Mouse (Mus musculus) T-helper 1 cell (primary cell): Measurements from ENCODE around the gene Rgr.
"Not testable (repeated sequence)": the region's sequence is repeated elsewhere in the genome, so short reads cannot be mapped to it uniquely, and the experiment has no call there.

ENCODE experiments used
- in situ Hi-C: fragments of 300-600 bp; cut with MboI, MseI; formaldehyde crosslinking; loops from one replicate; pipeline ENCODE4 v1.15.1; 2025; ENCODE audit warnings: high pct_unique_total_duplicates

Rgr gene

DNA sequence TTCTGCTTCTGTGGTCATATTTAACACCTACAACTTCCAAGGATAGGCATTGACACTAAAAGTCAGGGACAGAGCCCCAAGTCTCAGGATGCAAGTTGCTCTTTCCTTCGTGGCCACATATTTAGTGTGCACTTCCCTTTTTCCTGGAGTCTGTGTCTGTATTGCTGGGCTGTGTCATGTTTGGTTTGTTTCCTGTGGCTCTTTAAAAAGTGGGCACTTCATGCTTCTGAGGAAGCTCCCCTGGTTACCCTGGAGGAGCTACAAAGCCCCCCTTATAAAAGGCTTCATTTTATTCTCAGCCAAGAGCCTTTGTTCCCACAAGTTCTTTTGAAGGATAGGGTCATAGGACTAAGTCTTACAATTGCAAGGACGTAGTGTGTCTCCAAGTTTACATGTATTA is 45.9 kb downstream of the Rgr start:
- in situ Hi-C loops = no loop called here

- in situ Hi-C loops = not testable (repeated sequence)
Observed at GRCm38 (mm10) chr14:37000780-37001179, 48.0 kb downstream of the Rgr start.

GRCm38 (mm10) chr14:36989784-36990183 is 59.0 kb downstream of the Rgr start:
- in situ Hi-C loops = no loop called here

DNA sequence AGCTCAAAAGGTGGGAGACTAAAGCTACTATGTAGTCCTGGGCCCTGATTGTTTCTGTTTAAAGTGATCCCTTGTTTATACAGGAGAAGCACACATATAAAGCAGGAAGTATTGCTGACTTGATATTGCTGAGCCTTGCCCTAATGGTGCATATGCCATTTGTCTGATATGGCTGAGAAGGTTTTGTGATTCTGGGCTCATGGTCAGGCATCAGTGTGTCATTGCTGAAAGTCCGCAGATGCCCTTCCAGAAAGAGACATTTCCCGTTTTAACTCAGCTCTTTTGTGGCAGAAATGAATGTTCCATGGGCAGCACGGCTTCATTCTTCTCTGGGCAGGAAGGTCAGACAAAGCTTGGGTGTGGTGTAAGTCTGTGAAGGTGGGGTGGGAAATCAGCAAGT is 63.1 kb downstream of the Rgr start:
- in situ Hi-C loops = no loop called here
